Mouse (Mus musculus): ENCODE results near the gene Kndc1.

Kndc1 gene

DNA sequence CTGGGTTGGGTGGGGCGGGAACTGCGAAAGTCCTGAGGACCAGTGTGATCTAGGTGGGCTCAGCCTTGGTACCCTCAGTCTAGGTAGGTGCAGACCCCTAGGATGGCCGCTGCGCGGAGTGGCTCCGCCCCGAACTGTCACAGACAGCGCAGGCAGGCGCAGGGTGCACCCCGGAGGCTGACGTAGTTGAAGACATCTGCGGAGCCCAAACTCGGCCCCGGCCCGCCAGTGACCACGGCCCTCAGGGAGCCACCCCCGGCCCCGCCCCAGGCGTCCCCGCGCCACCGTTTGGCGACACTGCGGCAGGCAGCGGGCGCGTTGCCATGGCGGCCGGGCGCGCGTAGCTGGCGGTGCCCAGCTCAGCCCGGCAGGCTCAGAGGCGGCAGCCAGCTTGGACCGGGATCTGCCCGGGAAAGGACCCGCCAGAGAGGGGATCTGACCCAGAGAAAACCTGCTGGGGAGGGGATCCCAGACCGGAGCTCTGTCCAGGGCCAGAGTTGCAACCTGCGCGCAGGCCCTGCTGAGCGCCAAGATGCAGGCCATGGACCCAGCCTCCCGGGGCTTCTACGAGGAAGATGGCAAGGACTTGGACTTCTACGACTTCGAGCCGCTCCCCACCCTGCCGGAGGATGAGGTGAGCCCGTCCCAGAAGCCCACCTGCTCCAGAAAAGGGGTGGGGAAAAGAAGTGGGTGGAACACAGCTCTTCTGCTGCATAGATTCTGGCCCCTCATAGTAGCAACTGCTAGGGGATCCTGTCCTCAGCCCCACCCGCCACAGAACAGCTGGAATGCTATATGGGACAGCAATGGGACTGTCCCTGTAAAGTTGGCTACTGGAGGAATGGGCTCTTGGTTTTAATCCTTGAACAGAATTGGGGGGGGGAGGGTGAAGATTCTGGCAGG, at the start of gene Kndc1:
Gene Kndc1, plus strand, starts transcription at position 42 of the 903 bp plus-strand sequence.
- DNase-seq: peak; percentile 85

DNA sequence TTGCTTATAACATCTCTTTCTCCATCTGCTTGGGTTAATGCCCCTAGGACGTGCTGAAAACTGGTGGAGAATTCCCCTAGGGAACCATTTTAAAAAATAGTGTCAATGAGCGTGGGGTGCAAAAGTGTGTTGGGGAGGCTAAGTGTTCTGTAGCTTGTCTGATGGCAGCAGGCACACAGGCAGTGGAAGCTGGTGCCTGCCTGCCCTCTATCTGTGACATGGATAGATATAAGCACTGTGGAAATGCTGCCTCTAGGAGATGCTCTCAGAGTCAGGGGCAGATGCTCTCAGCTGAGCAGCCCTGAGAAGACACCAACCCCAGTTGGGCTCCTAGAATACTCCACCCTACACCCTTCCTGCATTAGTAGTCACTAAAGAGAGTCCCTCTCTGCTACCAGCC, 49.4 kb upstream of the Kndc1 start:
- no peak for DNase-seq

DNA sequence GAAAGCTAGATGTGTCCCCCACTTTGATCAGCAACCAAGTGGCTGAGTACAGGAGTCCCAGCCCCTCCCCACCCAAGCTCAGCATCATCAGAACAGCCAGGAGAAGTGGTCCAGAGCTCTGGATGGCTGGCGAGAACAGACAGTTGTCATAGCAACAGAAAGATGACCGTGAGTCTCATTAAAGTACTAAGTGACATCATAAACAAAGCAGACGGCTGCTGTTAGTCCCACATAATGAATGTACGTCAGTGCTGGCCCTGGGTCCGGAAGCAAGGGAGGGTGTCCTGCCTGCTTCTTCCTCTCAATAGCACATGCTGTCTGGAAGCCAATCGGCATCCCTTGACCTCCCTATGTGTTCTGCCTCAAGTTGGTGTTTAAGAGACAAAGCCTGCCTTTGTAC, 44.3 kb upstream of the Kndc1 start:
- DNase-seq: peak; percentile 67

DNA sequence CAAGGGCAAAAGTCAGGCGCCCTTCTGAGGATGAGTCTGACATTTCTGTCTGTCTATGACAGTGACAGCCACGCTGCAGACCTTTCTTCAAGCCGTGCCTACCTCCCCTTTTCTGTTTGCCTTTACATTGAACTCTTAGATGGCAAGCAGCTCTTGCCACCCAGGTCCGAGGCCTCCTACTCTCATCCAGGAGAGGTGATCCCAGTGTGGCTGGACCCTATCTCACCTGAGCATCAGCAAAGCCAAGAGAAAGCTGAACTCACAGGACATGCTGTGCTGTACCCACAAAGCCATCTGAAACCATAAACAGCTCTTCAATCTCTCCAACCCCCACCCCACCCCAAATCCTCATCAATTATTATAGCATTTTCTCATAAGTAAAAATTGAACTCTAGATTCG, 43.8 kb upstream of the Kndc1 start:
- no peak for DNase-seq

DNA sequence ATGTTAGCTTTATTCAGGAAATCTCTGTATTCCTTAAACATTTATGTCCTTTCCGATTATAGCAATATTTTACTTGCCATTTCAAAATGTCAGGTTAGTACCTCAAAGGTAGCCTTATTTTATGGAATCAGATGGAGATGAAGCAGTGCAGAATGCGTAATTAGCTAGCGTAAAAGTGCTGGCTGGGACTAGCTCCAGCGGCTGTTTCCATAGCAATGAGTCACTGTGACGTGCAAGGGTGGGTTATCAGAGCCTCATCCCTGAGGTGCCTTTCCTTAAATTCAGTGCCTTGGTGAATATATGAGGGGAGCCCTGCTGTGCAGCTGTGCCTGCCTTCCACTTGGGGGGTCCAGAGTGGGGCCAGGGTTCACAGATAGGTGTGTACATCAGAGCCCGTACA, 43.4 kb upstream of the Kndc1 start:
- DNase-seq: no peak

DNA sequence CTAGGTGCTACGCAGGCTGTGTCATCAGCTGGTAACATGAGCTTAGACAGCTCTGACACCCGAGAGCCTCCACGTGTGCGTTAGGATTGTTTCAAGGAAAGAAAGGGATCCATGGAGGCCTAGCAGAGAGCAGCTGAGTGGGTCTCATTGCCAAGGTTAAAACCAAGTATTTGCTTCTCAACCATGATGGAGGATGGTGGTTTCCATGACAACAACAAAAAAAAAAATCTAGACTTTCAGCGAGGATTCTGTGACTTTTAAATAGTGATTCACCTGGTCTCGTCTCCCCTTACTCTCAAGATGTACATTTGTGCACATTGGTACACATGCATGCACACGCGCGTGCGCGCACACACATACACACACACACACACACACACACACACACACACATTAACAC, 39.2 kb upstream of the Kndc1 start:
- no peak for DNase-seq

DNA sequence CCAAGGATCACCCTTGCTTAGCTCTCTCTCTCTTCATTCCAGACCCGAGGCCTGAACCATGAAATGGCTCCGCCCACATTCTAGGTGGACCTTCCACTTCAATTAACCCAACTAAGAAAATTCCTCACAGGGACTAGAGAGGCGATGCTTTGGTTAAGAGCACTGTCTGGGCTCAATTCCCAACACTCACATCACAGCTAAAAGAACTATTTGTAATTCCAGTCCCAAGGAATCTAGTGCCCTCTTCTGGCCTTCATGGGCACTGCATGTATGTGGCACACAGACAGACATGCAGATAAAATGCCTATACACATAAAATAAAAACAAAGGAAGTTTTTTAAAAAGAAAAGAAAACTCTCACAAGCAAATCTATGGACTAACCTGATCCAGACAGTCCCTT, 33.1 kb upstream of the Kndc1 start:
- DNase-seq: peak; percentile 81

DNA sequence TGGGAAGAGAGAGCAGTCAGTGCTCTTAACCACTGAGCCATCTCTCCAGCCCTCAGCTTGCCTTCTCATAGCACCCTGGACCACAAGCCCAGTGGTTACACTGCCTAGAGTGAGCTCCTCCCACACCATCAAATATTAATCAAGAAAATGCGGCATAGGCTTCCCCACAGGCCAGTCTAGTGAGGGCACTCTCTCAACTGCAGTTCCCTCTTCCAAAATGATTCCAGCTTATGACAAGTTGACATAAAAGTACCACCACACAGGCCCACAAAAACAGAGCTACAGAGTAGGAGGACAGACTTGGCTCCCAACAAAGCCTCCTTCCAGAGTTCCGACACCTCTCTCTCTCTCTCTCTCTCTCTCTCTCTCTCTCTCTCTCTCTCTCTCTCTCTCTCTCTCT, 31.4 kb upstream of the Kndc1 start:
- DNase-seq: no peak

DNA sequence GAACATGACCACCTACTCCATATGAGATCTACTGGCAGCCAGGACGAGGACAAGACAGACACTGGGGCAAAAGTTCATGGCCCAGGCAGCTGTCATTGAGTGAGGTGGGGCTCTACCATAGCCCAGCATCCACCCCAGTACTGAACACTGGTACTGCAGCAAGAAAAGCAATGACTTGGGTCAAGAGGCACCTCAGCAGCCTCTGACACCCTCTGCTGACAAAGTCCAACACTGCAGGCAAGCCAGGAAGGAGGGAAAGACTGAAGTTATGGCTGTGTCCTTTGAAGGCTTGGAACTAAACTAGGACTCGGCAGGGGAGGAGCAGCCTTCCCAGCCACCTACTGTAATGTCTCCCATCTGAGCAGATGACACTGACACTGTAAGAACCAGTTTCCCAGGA, 30.2 kb upstream of the Kndc1 start:
- peak; percentile 48 for DNase-seq

DNA sequence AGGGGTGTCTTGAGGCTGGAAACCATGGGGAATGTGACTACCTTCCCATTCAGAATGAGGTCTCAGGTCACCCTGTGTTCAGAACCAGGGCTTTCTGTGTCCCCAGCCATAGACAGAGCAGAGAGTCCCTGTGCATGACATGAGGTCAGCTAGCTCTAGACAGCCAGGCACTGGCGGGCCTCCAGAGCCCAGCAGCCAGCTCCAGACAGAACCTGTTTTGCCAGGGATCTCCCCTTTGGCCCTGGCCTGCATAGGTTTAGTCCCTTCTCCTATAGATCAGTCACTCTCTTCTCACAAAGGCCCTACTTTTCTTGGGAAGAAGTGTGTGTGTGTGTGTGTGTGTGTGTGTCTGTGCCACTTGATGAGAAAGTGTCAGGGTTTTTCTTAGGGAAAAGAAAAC, 29.6 kb upstream of the Kndc1 start:
- DNase-seq: no peak

DNA sequence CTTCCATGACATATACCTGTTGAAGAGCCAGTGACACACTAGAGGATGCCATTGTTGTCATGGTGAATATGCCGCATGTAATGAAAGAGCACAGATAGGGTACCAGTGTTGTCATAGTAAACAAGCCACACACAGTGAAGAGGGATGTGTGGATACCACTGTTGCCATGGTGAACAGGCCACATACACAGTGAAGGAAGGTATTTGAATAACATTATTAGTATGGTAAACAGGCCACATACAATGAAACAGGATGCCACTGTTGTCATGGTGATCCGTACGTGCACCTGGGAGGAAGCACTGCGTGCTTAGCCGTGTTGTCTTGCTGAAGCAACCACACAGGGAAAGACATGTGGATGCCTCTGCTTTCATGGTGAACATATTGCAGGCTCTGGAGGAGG, 23.5 kb upstream of the Kndc1 start:
- DNase-seq: no peak

DNA sequence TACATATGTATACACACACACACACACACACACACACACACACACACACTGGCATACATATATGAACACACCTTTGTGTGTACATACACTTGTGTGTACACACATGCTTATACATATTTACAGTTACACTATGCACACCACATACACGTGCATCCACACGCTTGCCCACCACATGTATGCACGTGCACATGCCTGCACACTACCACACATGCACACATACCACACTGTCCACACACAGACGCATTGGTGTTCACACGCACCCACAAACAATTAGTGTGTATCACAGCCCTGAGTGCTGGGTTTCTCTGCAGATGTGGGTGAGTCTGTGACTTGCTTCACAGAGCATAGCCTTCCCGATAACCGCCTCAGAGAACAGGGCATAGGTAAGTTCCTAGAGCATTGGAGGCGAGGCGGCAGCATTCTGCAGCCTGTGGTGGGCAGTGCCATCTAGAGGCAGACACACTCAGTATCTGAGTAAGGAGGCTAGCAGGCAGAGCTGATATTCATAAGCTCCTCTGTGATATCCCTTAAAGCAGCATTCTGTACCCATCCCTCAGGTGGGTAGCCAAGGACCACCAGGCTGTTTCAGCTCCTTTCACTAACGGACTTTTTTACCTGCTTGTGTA, 17.2 kb upstream of the Kndc1 start:
- peak; percentile 61 for DNase-seq

DNA sequence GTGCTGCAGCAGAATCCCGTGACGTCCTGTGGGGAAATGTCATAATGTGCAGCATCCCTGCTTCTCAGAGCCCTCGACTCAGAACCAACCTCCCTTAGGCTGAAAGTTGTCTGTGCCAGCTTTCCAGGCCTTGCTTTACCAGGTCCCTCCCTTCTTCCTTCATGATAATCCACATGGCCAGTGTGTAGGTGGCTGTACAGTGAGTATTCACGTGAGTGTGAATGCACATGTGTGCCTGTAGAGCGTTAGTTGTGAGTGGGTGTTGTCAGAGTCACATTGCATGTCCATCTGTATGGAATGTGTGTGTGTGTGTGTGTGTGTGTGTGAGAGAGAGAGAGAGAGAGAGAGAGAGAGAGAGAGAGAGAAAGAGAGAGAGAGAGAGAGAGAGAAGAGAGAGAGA, 16.4 kb upstream of the Kndc1 start:
- DNase-seq: peak; percentile 25

DNA sequence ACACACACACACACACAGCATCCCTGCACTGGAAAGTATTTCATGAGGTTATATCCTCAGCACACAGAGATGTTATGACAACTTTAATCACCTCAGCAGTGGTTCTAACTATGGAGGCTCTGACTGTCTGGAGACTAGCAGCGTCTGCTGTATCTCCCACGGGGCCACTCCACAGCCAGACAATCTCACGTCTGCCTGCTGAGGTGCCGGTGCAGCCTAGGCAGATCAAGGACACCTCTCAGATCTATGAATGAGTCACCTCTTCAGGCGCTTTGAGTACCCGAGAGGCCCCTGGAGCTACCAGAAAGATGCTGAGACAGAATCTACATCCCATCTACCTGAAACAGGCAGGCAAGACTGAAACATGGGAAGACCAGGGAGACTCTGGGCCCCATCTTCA, 15.9 kb upstream of the Kndc1 start:
- DNase-seq: no peak

DNA sequence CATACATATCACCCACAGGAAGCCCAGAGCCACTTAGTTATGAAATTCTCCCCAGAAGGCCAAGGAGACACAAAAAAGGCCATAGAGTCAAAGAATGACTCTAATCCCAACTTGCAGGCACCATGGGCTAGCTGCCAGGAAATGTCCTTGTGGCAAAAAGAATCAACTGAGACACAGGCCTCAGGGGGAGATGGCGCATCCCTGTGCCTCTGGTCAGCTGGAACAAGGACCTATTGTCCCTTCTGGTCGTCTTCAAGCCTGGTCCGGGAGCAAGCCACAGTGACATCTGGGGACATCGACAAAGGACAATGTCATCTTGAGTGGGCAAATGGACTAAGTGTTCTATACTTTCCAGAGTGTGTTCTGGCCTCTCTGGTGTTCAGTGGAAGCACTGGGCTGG, 11.0 kb upstream of the Kndc1 start:
- no peak for DNase-seq

DNA sequence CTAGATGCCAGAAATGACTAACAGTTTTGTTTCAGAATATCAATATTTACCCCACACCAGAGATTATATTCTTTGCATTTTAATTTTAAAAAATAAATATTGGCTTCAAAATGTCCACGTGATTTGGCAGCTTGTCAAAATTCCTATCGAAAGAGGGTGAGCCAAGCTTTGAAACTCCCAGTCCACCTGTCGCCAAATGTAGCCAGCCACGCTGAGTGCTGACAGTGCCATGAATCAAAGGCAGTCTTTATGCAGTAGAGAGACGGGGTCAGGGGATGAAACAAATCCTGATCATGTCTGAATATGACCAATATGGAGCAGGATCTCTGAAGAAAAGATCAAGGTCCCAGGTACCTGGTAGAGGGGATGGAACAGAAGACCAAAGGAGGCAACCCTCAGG, 2.7 kb upstream of the Kndc1 start:
- DNase-seq: no peak

DNA sequence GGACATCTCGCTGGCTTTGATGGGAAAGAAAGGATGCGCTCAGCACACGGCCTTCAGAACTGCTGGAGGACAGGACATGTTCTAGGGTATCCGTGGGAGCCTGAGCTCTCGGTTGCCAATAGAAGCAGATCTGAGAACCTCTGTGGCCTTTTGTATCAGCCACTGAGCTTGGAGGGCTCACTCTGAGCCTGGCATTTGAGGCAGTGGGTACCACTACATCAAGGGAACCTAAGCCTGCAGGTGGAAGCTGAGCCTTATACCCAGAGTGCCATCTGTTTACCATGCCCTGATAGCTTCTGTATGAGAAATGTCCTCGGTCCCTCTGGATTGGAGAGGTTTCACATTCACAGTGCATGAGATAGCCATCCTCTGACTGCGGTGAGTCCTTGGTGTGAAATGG, 1.8 kb downstream of the Kndc1 start:
- DNase-seq: no peak

DNA sequence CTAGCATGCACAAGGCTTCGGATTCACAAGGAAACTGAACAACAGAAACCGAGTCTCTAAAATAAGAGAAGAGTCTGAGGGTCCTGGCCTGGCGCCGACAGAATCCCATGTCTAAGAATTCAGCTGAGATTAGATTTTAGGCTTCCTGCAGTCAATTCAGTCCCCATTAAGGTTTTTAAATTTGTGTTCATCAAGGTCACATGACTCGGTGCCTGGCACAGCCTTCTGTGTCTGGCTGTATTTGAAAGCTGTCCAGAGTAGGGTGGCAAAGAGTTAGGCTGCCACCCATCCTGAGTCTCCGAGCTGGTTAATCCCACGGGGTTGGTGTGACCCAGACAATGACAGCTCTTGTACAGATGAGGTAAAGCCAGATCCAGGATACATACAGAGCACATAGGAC, 2.3 kb downstream of the Kndc1 start:
- no peak for DNase-seq

DNA sequence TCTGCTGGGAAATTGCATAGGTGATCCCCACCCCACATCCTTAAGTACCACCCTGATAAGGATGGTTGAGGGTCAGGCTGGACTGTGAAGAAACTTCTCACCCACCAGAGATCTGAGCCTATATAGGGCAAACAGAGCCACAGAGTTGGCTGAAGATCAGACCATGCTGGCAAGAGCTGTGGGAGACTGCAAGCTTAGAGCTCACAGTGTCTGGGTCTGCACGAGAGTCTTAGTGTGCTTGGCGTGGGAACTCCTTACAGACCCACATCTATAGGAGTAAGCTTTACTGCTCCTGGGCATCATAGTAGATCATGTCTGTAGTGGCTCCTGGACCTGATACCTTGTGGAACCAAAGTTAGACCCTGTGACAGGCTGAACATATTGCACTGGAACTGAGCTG, 4.1 kb downstream of the Kndc1 start:
- no peak for DNase-seq

DNA sequence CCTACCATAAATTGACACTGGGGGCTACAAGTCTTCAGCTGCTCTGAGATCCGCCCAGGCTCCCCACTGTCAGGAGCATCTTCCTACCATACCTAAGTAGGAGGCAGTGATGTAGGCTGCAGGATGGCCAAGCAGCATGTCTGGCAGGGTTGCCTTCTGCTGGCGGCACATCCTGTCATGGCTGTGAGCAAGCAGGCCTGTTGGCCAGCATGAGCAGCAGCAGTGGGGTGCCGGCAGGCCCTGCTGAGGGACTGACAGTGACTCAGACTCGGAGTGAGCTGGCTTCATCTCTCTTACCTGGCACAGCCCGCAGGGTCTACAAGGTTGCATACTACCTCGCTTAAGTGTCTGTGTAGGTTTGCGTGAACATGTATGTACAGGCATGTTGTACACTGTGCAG, 5.0 kb downstream of the Kndc1 start:
- DNase-seq: no peak

DNA sequence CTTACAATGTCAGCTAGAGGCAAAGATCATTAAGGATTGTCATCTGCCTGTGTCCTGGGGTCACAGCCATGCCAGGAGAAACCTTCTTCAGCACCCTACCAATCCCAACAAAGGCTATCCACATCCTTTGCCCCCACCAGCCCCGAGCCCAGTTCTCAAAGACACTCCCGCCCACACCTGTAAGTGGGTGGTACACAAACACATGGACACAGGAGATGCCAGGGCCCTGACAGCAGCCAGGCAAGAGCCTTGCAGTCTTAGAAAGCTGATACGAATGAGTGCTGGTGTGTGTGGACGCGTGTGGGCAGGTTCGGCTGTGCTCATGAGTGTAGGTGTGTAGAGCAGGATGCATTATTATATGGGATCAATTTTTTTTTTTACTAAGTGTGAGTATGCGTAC, 6.0 kb downstream of the Kndc1 start:
- no peak for DNase-seq

DNA sequence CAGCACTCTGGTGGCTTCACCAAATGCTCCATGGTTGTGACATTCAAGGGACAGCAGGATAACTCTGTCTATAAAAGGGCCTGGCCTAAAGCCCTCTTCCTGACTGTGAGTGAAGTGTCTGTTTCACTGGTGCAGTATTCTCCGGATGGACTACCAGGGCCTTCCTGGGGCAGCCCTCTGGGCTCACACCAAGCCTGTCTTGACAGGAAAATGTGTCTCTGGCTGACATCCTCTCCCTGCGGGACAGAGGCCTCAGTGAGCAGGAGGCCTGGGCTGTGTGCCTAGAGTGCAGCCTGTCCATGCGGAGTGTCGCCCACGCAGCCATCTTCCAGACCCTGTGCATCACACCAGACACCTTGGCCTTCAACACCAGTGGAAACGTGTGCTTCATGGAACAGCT, 6.4 kb downstream of the Kndc1 start:
- DNase-seq: no peak

DNA sequence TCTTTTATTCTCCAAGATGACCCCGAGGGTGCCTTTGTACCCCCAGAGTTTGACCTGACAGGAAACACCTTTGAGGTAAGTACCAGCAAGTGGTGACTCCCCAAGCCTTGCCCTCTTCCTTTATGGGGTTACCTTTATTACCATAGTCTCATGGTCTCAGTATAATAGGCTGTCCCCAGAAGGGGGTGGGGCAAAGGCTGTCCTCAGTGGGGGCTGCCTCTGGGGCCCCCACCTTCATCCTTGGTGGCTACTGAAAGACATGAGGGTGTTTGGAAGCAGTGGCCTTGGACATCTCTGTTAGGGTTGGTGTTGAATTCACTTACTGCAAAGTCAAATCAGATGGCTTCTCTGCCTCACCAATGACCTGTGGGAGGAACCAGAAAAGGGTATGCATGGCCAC, 7.5 kb downstream of the Kndc1 start:
- no peak for DNase-seq

DNA sequence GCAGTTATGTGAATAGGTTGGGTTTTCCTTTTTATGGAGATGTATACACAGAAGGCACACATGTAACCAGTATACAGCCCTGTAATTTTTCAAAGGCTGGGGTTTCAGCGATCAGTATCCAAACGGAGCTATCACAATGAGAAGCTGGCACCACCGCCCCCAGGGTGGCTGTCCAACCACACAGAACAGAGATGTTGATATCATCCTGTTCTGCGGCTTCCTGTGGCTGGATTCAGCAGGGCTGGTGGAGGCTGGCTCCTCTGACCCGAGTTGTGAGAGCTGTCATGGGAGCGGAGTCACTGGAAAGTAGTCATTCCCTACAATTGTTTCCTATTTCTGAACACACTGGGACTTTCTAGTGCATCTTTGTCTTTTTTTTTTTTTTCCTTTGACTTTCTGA, 10.8 kb downstream of the Kndc1 start:
- no peak for DNase-seq

DNA sequence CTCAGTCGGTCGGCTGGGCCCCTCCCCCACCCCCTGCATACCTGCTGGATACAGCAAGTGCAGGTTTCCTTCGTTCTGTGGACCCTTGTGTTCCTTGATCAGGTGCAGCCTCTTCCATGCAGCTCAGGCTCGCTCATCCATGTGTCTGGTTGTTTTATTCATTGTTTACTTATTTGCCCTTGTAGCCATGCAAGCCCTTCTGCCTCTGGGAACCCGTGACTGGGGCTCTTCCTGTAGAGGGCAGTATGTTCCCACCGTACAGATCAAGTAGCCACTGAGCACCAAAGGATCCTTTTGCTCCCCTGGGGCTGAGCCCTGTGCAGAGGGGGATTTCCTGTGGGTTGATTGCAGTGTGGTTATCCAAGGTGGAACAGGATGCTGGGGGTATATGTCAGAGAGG, 11.2 kb downstream of the Kndc1 start:
- DNase-seq: peak; percentile 72

All from retina, postnatal 1 day (tissue).